Mouse (Mus musculus) CH12.LX (cell line): ENCODE measurements around the gene Pck1. TPM values are rescaled to one million over a fixed set of nuclear protein-coding genes. Genes with fewer than 3 reads are reported as not detected.

Experiments
- DNase-seq: peaks from one replicate; pipeline ENCODE4 v3.0.0-alpha.2; 2013; ENCODE audit errors: extremely low read depth
- H3K27ac ChIP-seq: 2 replicates; pipeline ENCODE4 v1.5.1; 2012; ENCODE audit warnings: low read depth, mild to moderate bottlenecking, control low read depth, moderate library complexity; ENCODE audit not compliant: insufficient read depth
- H3K27me3 ChIP-seq: replicated peaks from 2 replicates; pipeline ENCODE3; 2012; ENCODE audit warnings: inconsistent platforms
- H3K36me3 ChIP-seq, 2 experiments: replicated peaks in 1 of 2; 2 replicates each; pipeline versions ENCODE3 to v1.6.1; 2012; ENCODE audit warnings: inconsistent platforms in 1 of 2, low read length in 1 of 2, mild to moderate bottlenecking in 1 of 2, mixed read lengths in 1 of 2, moderate library complexity in 1 of 2; ENCODE audit not compliant: control insufficient read depth in 1 of 2, insufficient read depth in 1 of 2
- H3K4me1 ChIP-seq, 2 experiments: 2 replicates each; pipeline ENCODE4 v1.6.1; 2012; ENCODE audit warnings: inconsistent platforms in 1 of 2, moderate library complexity in 1 of 2; ENCODE audit not compliant: insufficient read depth in 2 of 2, control insufficient read depth in 1 of 2
- H3K4me2 ChIP-seq: 2 replicates; pipeline ENCODE4 v1.6.1; 2012; ENCODE audit warnings: low read depth, mild to moderate bottlenecking, control low read depth; ENCODE audit not compliant: poor library complexity, insufficient read depth, severe bottlenecking
- H3K4me3 ChIP-seq, 3 experiments: fragments of 150-350 bp in 1 of 3; sonication (generic) in 1 of 3; replicated peaks in 1 of 3; 2 replicates each; pipeline versions ENCODE3 to v1.5.1; 2011 to 2012; ENCODE audit warnings: low read depth in 2 of 3, low read length in 2 of 3, mild to moderate bottlenecking in 2 of 3, moderate library complexity in 2 of 3, control low read depth in 1 of 3, improper control_type of control experiment in 1 of 3, inconsistent platforms in 1 of 3, mixed read lengths in 1 of 3; ENCODE audit not compliant: poor library complexity in 1 of 3
- H3K79me2 ChIP-seq: replicated peaks from 2 replicates; pipeline ENCODE4 v1.6.1; 2012; ENCODE audit warnings: mild to moderate bottlenecking, moderate library complexity; ENCODE audit not compliant: control insufficient read depth, poor library complexity, insufficient read depth, severe bottlenecking; ENCODE audit errors: extremely low read depth
- H3K9ac ChIP-seq: 2 replicates; pipeline ENCODE4 v1.6.1; 2012; ENCODE audit warnings: low read depth, mild to moderate bottlenecking, control low read depth, moderate library complexity; ENCODE audit not compliant: insufficient read depth
- H3K9me3 ChIP-seq: replicated peaks from 2 replicates; pipeline ENCODE3; 2012; ENCODE audit warnings: low read length, inconsistent platforms, mixed read lengths
- BHLHE40 ChIP-seq: IDR thresholded peaks from 2 replicates; pipeline ENCODE4 v1.6.1; 2011; ENCODE audit warnings: mild to moderate bottlenecking, low read depth, low read length, improper control_type of control experiment
- CHD1 ChIP-seq: IDR thresholded peaks from 2 replicates; pipeline ENCODE4 v1.6.1; 2012; ENCODE audit warnings: low read depth, low read length, improper control_type of control experiment, inconsistent platforms
- CHD2 ChIP-seq: IDR thresholded peaks from 2 replicates; pipeline ENCODE4 v1.6.1; 2011; ENCODE audit warnings: low read length, improper control_type of control experiment
- CTCF ChIP-seq, 2 experiments: IDR thresholded peaks in 1 of 2; conservative IDR thresholded peaks in 1 of 2; 2 replicates each; pipeline ENCODE4 v1.5.1; 2011 to 2012; ENCODE audit warnings: low read depth in 2 of 2, low read length in 2 of 2, improper control_type of control experiment in 1 of 2, inconsistent platforms in 1 of 2, mild to moderate bottlenecking in 1 of 2, moderate library complexity in 1 of 2
- E2F4 ChIP-seq: IDR thresholded peaks from 2 replicates; pipeline ENCODE4 v1.6.1; 2011; ENCODE audit warnings: low read depth, low read length, improper control_type of control experiment; ENCODE audit not compliant: insufficient replicate concordance
- ELF1 ChIP-seq: IDR thresholded peaks from 2 replicates; pipeline ENCODE4 v1.6.1; 2014; ENCODE audit warnings: low read depth, mild to moderate bottlenecking, inconsistent platforms, low read length, improper control_type of control experiment
- EP300 ChIP-seq: IDR thresholded peaks from 2 replicates; pipeline ENCODE4 v1.6.1; 2011; ENCODE audit warnings: low read length, improper control_type of control experiment
- ETS1 ChIP-seq: conservative IDR thresholded peaks from 2 replicates; pipeline ENCODE4 v1.6.1; 2012; ENCODE audit warnings: low read depth, mild to moderate bottlenecking, inconsistent platforms, low read length, improper control_type of control experiment, moderate library complexity
- GABPA ChIP-seq: IDR thresholded peaks from 2 replicates; pipeline ENCODE4 v1.6.1; 2012; ENCODE audit warnings: low read depth, low read length, improper control_type of control experiment, inconsistent platforms; ENCODE audit not compliant: insufficient replicate concordance
- HCFC1 ChIP-seq: IDR thresholded peaks from 2 replicates; pipeline ENCODE4 v1.6.1; 2012; ENCODE audit warnings: low read depth, mild to moderate bottlenecking, inconsistent platforms, low read length, improper control_type of control experiment
- IRF4 ChIP-seq: IDR thresholded peaks from 2 replicates; pipeline ENCODE4 v1.6.1; 2014; ENCODE audit warnings: low read depth, mild to moderate bottlenecking, inconsistent platforms, low read length, improper control_type of control experiment
- JUN ChIP-seq: IDR thresholded peaks from 2 replicates; pipeline ENCODE4 v1.6.1; 2011; ENCODE audit warnings: low read depth, mild to moderate bottlenecking, low read length, improper control_type of control experiment, moderate library complexity; ENCODE audit not compliant: insufficient read depth
- JUND ChIP-seq: conservative IDR thresholded peaks from 2 replicates; pipeline ENCODE4 v1.6.1; 2011; ENCODE audit warnings: low read depth, low read length, improper control_type of control experiment
- KAT2A ChIP-seq: IDR thresholded peaks from 2 replicates; pipeline ENCODE4 v1.6.1; 2012; ENCODE audit warnings: low read length, improper control_type of control experiment, inconsistent platforms; ENCODE audit not compliant: insufficient replicate concordance
- MAFK ChIP-seq: IDR thresholded peaks from 2 replicates; pipeline ENCODE4 v1.6.1; 2011; ENCODE audit warnings: low read length, improper control_type of control experiment; ENCODE audit not compliant: insufficient replicate concordance
- MAX ChIP-seq: IDR thresholded peaks from 2 replicates; pipeline ENCODE4 v1.6.1; 2011; ENCODE audit warnings: low read length, improper control_type of control experiment
- MAZ ChIP-seq: IDR thresholded peaks from 2 replicates; pipeline ENCODE4 v1.6.1; 2012; ENCODE audit warnings: low read depth, mild to moderate bottlenecking, inconsistent platforms, low read length, improper control_type of control experiment, moderate library complexity
- MEF2A ChIP-seq: IDR thresholded peaks from 2 replicates; pipeline ENCODE4 v1.6.1; 2014; ENCODE audit warnings: low read depth, mild to moderate bottlenecking, inconsistent platforms, low read length, improper control_type of control experiment, borderline replicate concordance
- MXI1 ChIP-seq: IDR thresholded peaks from 2 replicates; pipeline ENCODE4 v1.6.1; 2011; ENCODE audit warnings: mild to moderate bottlenecking, low read depth, low read length, improper control_type of control experiment
- MYC ChIP-seq: IDR thresholded peaks from 2 replicates; pipeline ENCODE4 v1.6.1; 2011; ENCODE audit warnings: low read depth, mild to moderate bottlenecking, improper control_type of control experiment, low read length
- NELFE ChIP-seq: IDR thresholded peaks from 2 replicates; pipeline ENCODE4 v1.6.1; 2011; ENCODE audit warnings: low read depth, low read length, improper control_type of control experiment
- NRF1 ChIP-seq: IDR thresholded peaks from 2 replicates; pipeline ENCODE4 v1.6.1; 2014; ENCODE audit warnings: low read depth, mild to moderate bottlenecking, inconsistent platforms, low read length, improper control_type of control experiment, moderate library complexity
- PAX5 ChIP-seq: IDR thresholded peaks from 2 replicates; pipeline ENCODE4 v1.6.1; 2012; ENCODE audit warnings: low read length, inconsistent platforms, mixed read lengths
- POLR2A ChIP-seq: IDR thresholded peaks from 2 replicates; pipeline ENCODE4 v1.6.1; 2011; ENCODE audit warnings: low read depth, mild to moderate bottlenecking, improper control_type of control experiment, low read length
- POLR2AphosphoS2 ChIP-seq: IDR thresholded peaks from 2 replicates; pipeline ENCODE4 v1.6.1; 2011; ENCODE audit warnings: low read depth, low read length, improper control_type of control experiment
- RAD21 ChIP-seq: IDR thresholded peaks from 2 replicates; pipeline ENCODE4 v1.6.1; 2011; ENCODE audit warnings: low read depth, mild to moderate bottlenecking, low read length, improper control_type of control experiment, moderate library complexity
- RCOR1 ChIP-seq: conservative IDR thresholded peaks from 2 replicates; pipeline ENCODE4 v1.6.1; 2012; ENCODE audit warnings: low read depth, mild to moderate bottlenecking, inconsistent platforms, low read length, improper control_type of control experiment
- SIN3A ChIP-seq: IDR thresholded peaks from 2 replicates; pipeline ENCODE4 v1.6.1; 2012; ENCODE audit warnings: low read length, improper control_type of control experiment, inconsistent platforms
- SMC3 ChIP-seq: IDR thresholded peaks from 2 replicates; pipeline ENCODE4 v1.6.1; 2011; ENCODE audit warnings: low read depth, low read length, improper control_type of control experiment
- TBP ChIP-seq: conservative IDR thresholded peaks from 2 replicates; pipeline ENCODE4 v1.6.1; 2011; ENCODE audit warnings: low read depth, low read length, improper control_type of control experiment
- TCF12 ChIP-seq: IDR thresholded peaks from 2 replicates; pipeline ENCODE4 v1.6.1; 2014; ENCODE audit warnings: low read depth, mild to moderate bottlenecking, inconsistent platforms, low read length, improper control_type of control experiment
- UBTF ChIP-seq: IDR thresholded peaks from 2 replicates; pipeline ENCODE4 v1.6.1; 2012; ENCODE audit warnings: low read depth, mild to moderate bottlenecking, inconsistent platforms, low read length, improper control_type of control experiment, moderate library complexity
- USF1 ChIP-seq: IDR thresholded peaks from 2 replicates; pipeline ENCODE4 v1.6.1; 2014; ENCODE audit warnings: low read depth, mild to moderate bottlenecking, inconsistent platforms, low read length, improper control_type of control experiment
- USF2 ChIP-seq: conservative IDR thresholded peaks from 2 replicates; pipeline ENCODE4 v1.6.1; 2011; ENCODE audit warnings: low read depth, low read length, improper control_type of control experiment
- ZC3H11A ChIP-seq: IDR thresholded peaks from 2 replicates; pipeline ENCODE4 v1.6.1; 2012; ENCODE audit warnings: low read depth, mild to moderate bottlenecking, inconsistent platforms, low read length, improper control_type of control experiment
- ZKSCAN1 ChIP-seq: IDR thresholded peaks from 2 replicates; pipeline ENCODE4 v1.6.1; 2012; ENCODE audit warnings: low read depth, inconsistent platforms, low read length, improper control_type of control experiment, borderline replicate concordance
- ZMIZ1 ChIP-seq: IDR thresholded peaks from 2 replicates; pipeline ENCODE4 v1.6.1; 2012; ENCODE audit warnings: low read depth, mild to moderate bottlenecking, inconsistent platforms, low read length, improper control_type of control experiment
- ZNF384 ChIP-seq: IDR thresholded peaks from 2 replicates; pipeline ENCODE4 v1.6.1; 2012; ENCODE audit warnings: low read depth, low read length, improper control_type of control experiment, inconsistent platforms
- dilution Hi-C: fragments of 300-500 bp; cut with MboI; formaldehyde crosslinking; loops from 2 replicates; pipeline ENCODE4 v1.14.3; 2020; ENCODE audit warnings: low sequenced_read_pairs; ENCODE audit not compliant: extremely low pct_unique_long_range_greater_than_20kb, extremely low pct_ligation_motif_present
- in situ Hi-C: fragments of 300-500 bp; cut with MboI; formaldehyde crosslinking; loops from 3 replicates; pipeline ENCODE4 v1.14.3; 2019; ENCODE audit warnings: low sequenced_read_pairs, low pct_ligation_motif_present, low pct_unique_long_range_greater_than_20kb, mixed read lengths
- polyA plus RNA-seq: library from polyadenylated mRNA; unstranded; fragments of >175 nt; gene quantifications from 2 replicates; pipeline ENCODE4 v1.2.1, GENCODE M21; 2012; ENCODE audit warnings: low read depth; ENCODE audit not compliant: insufficient read length
- total RNA-seq, 2 experiments: library from RNA; depleted of rRNA; stranded (reverse); fragments of 300-350 nt in 1 of 2; fragments of >200 nt in 1 of 2; gene quantifications; 2 replicates each; pipeline ENCODE4 v1.2.3; 2012 to 2014

Gene Pck1
- total and polyA plus RNA-seq, 3 experiments: 0.08 to 0.13 (median 0.11) TPM

DNA sequence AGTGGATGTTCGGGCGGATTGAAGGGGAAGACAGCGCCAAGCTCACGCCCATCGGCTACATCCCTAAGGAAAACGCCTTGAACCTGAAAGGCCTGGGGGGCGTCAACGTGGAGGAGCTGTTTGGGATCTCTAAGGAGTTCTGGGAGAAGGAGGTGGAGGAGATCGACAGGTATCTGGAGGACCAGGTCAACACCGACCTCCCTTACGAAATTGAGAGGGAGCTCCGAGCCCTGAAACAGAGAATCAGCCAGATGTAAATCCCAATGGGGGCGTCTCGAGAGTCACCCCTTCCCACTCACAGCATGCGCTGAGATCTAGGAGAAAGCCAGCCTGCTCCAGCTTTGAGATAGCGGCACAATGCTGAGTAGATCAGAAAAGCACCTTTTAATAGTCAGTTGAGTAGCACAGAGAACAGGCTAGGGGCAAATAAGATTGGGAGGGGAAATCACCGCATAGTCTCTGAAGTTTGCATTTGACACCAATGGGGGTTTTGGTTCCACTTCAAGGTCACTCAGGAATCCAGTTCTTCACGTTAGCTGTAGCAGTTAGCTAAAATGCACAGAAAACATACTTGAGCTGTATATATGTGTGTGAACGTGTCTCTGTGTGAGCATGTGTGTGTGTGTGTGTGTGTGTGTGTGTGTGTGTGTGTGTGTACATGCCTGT, 5.7 kb downstream of the Pck1 start:
- H3K27me3 ChIP-seq: peaks cover 10% of the 10 kb centered on the region
- peak overlapping the region; percentile 72 for H3K4me2 ChIP-seq
- no peaks in the 10 kb centered on the region for H3K36me3 ChIP-seq
- H3K4me1 ChIP-seq: peaks cover 17 to 44% of the 10 kb centered on the region in 2 experiments
- TF ChIP-seq GABPA (no peak), CHD1 (no peak), SIN3A (no peak), KAT2A (no peak), ETS1 (peak; percentile 35; the same call in 1 of the 2 replicates), EP300 (peak; percentile 69), NELFE (no peak), POLR2AphosphoS2 (no peak), MXI1 (no peak), MAX (no peak), CHD2 (0 out of 2 replicates have a peak, but pooled peaks have one; percentile 22), JUND (0 out of 2 replicates have a peak, but pooled peaks have one; percentile 9), USF2 (no peak), UBTF (no peak), ZNF384 (no peak), ELF1 (0 out of 2 replicates have a peak, but pooled peaks have one; percentile 21), ZKSCAN1 (no peak), TCF12 (peak; percentile 49; the same call in 1 of the 2 replicates), HCFC1 (no peak; the same call in 1 of the 2 replicates), MAFK (no peak), POLR2A (no peak), RCOR1 (no peak), E2F4 (no peak), BHLHE40 (peak; percentile 36; the same call in 1 of the 2 replicates), NRF1 (no peak), USF1 (no peak), JUN (no peak), MYC (no peak), IRF4 (peak; percentile 58; the same call in 1 of the 2 replicates), ZC3H11A (no peak), RAD21 (no peak), ZMIZ1 (no peak), MAZ (peak; percentile 38; the same call in 1 of the 2 replicates), PAX5 (no peak), MEF2A (no peak), SMC3 (no peak), TBP (no peak), CTCF (conservative IDR thresholded peaks at IDR 0.05 in 1 of 2, IDR thresholded peaks at IDR 0.05 in 1 of 2; ENCODE audit: low read depth in 2 of 2, low read length in 2 of 2) (no peak)
- H3K27ac ChIP-seq: peak overlapping the region; percentile 79
- peak; percentile 61 for DNase-seq
- H3K9me3 ChIP-seq: no peaks in the 10 kb centered on the region
- H3K4me3 ChIP-seq: peak overlapping the region in 2 of 3 experiments; percentile 10 to 33
- peak overlapping the region; percentile 41; the same call in 1 of the 2 replicates for H3K9ac ChIP-seq
- no peaks in the 10 kb centered on the region for H3K79me2 ChIP-seq
- dilution Hi-C loops (no loop called here), in situ Hi-C loops (loop anchor here (25.0 kb wide), 1 partner anchor 146 kb away; the partner anchor contains the start of genes Rae1 and Rbm38)
